Comparison of ENCODE assay signal across 16 mouse cellular contexts in genomic region chr16:48989700-48990099, GRCm38 (mm10).
"Had no signal": no experiment of that assay in that cellular context is flagged by ENCODE, and none has a peak within 500 bp of the region (broad histone marks: within the 10 kb centered on the region; RNA-seq: fewer than 3 reads in every experiment).

No protein-coding gene starts in this region.

- H3K27me3 ChIP-seq: neural tube, embryonic 13.5 days; neural tube, embryonic 15.5 days; stomach, embryonic 15.5 days had no signal

- H3K4me2 ChIP-seq: neural tube, embryonic 13.5 days; neural tube, embryonic 15.5 days; stomach, embryonic 15.5 days had no signal

- H3K9ac ChIP-seq: neural tube, embryonic 13.5 days; neural tube, embryonic 15.5 days; stomach, embryonic 15.5 days had no signal

- H3K27ac ChIP-seq: neural tube, embryonic 13.5 days; neural tube, embryonic 15.5 days; stomach, embryonic 15.5 days; stomach, postnatal 0 days had no signal

- DNase-seq: retina, postnatal 1 day; right cerebral cortex, adult 18-20 months; right cerebral cortex, postnatal 14 days; right cerebral cortex, postnatal 25 days; right cerebral cortex, postnatal 4 days; spleen, adult 18-20 months; thymus, adult 18-20 months; thymus, adult 2 months; thymus, postnatal 14 days; thymus, postnatal 25 days; thymus, postnatal 36 days; thymus, postnatal 4 days had no signal

- H3K9me3 ChIP-seq: neural tube, embryonic 13.5 days; neural tube, embryonic 15.5 days; stomach, embryonic 15.5 days had no signal

- H3K4me3 ChIP-seq: neural tube, embryonic 13.5 days; neural tube, embryonic 15.5 days; stomach, embryonic 15.5 days had no signal

- H3K36me3 ChIP-seq: neural tube, embryonic 15.5 days; stomach, embryonic 15.5 days had no signal
